Mouse (Mus musculus) embryo, embryonic 9.5 days (tissue): ENCODE measurements at regions not wholly inside any gene's neighbourhood (a gene's known extent, or its start where the extent isn't known, plus 50 kb on each side); places are given as distances from the start of the nearest gene placed in this dataset.
A peak's percentile ranks its signal among the peaks of the same experiment; 100 is the strongest.

Source experiments
- DNase-seq: peaks from one replicate; pipeline ENCODE4 v3.0.0-alpha.2; 2017; ENCODE audit errors: extremely low spot score

- peak; percentile 55 for DNase-seq
Observed at GRCm38 (mm10) chr16:21274012-21274528, 69.5 kb downstream of the Ephb3 start.

- DNase-seq = no peak
Observed at GRCm38 (mm10) chr16:21277789-21278342, 73.3 kb downstream of the Ephb3 start.

- no peak for DNase-seq
Observed at GRCm38 (mm10) chr16:21278387-21278786, 73.8 kb downstream of the Ephb3 start.

- no peak for DNase-seq
Observed at GRCm38 (mm10) chr16:21280200-21280627, 75.7 kb downstream of the Ephb3 start.

GRCm38 (mm10) chr16:21281958-21282730 lies 77.6 kb downstream of the Ephb3 start:
- no peak for DNase-seq

- DNase-seq = no peak
Observed at GRCm38 (mm10) chr16:21286099-21286498, 81.5 kb downstream of the Ephb3 start.

GRCm38 (mm10) chr16:21289528-21289927 lies 85.0 kb downstream of the Ephb3 start:
- DNase-seq = no peak

- DNase-seq = no peak
Observed at GRCm38 (mm10) chr16:21293010-21293409, 88.5 kb downstream of the Ephb3 start.

- no peak for DNase-seq
Observed at GRCm38 (mm10) chr16:21293569-21293968, 89.0 kb downstream of the Ephb3 start.

- no peak for DNase-seq
Observed at GRCm38 (mm10) chr16:21294677-21295411, 90.3 kb downstream of the Ephb3 start.

- DNase-seq = no peak
Observed at GRCm38 (mm10) chr16:21295956-21296733, 91.6 kb downstream of the Ephb3 start.

- no peak for DNase-seq
Observed at GRCm38 (mm10) chr16:21296786-21297185, 92.2 kb downstream of the Ephb3 start.

- no peak for DNase-seq
Observed at GRCm38 (mm10) chr16:21298866-21299265, 94.3 kb downstream of the Ephb3 start.

- DNase-seq = no peak
Observed at GRCm38 (mm10) chr16:21305859-21306258, 101.3 kb downstream of the Ephb3 start.

- DNase-seq = no peak
Observed at GRCm38 (mm10) chr16:21308513-21308912, 104.0 kb downstream of the Ephb3 start.

GRCm38 (mm10) chr16:21310636-21311615 lies 106.4 kb downstream of the Ephb3 start:
- DNase-seq = peak; percentile 83

- DNase-seq = no peak
Observed at GRCm38 (mm10) chr16:21311781-21312180, 107.2 kb downstream of the Ephb3 start.

- DNase-seq = no peak
Observed at GRCm38 (mm10) chr16:21315751-21316151, 107.2 kb upstream of the Vps8 start.

GRCm38 (mm10) chr16:21318009-21318639 lies 104.8 kb upstream of the Vps8 start:
- no peak for DNase-seq
